Mouse (Mus musculus): ENCODE data around the gene Olfr472.
"Not testable (repeated sequence)": the region's sequence is repeated elsewhere in the genome, so short reads cannot be mapped to it uniquely, and the experiment has no call there.

The Olfr472 gene

DNA sequence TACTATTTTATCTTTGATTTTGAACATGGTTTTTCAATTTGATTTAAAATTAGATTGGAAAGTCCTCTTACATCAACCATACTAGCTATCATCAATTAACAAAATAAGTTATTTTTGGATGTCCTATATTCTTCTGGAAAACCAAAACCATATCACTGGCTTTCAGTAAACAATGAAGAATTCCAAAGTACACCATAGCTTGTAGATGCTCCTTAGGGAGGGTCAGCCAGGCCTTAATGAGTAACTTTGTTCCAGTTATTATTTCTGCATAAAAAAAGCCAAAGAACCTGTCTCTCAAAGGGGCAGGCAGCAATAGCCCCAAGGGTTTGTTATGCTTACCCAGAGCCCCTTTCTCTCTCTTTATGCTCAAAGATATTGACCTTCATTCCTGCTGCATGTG lies at the start of gene Olfr472:
Gene Olfr472 (plus strand): TSS at position 301 of the 400 bp plus-strand sequence.
- DNase-seq (ENCODE audit: low spot score): no peak

GRCm38 (mm10) chr7:107930146-107930545 lies 32.4 kb downstream of the Olfr472 start, which contains the start of gene Olfr473:
Gene Olfr473 (plus strand): TSS chr7:107930446.
- DNase-seq (ENCODE audit: low spot score): no peak

GRCm38 (mm10) chr7:107952539-107952938 lies 54.8 kb downstream of the Olfr472 start:
- not testable (repeated sequence) for DNase-seq (ENCODE audit: low spot score)

- DNase-seq (ENCODE audit: low spot score): no peak
Measured at GRCm38 (mm10) chr7:107954343-107954742, 56.6 kb downstream of the Olfr472 start, which contains the start of gene Olfr474. Gene Olfr474 (plus strand): TSS chr7:107954643.

Data from left cerebral cortex, adult 11 months (tissue).